Mouse (Mus musculus): ENCODE data around the gene Cxcl2. TPM values are rescaled to one million over a fixed set of nuclear protein-coding genes. Genes with fewer than 3 reads are reported as not detected.

The Cxcl2 gene
- polyA plus RNA-seq, 1 experiment from 2014 or later: not detected

GRCm38 (mm10) chr5:90879307-90880014 lies 24.2 kb upstream of the Cxcl2 start:
- no peak overlapping the region for H3K4me3 ChIP-seq
- no peaks in the 10 kb centered on the region for H3K36me3 ChIP-seq
- H3K4me2 ChIP-seq: no peak overlapping the region
- no peaks in the 10 kb centered on the region for H3K4me1 ChIP-seq
- H3K9me3 ChIP-seq: no peaks in the 10 kb centered on the region
- no peak for ATAC-seq (ENCODE audit: insufficient number of reproducible peaks, low FRiP score, low TSS enrichment, low read depth)
- no peak overlapping the region for H3K9ac ChIP-seq
- H3K27ac ChIP-seq: no peak overlapping the region
- no peaks in the 10 kb centered on the region for H3K27me3 ChIP-seq
- WGBS: 66% methylated on average over 3 of the region's 3 CpGs

GRCm38 (mm10) chr5:90880335-90880850 lies 23.3 kb upstream of the Cxcl2 start:
- Histone ChIP-seq H3K9ac (no peak overlapping the region), H3K4me3 (no peak overlapping the region), H3K4me2 (no peak overlapping the region), H3K27ac (no peak overlapping the region), H3K36me3 (no peaks in the 10 kb centered on the region), H3K4me1 (no peaks in the 10 kb centered on the region), H3K9me3 (no peaks in the 10 kb centered on the region), H3K27me3 (no peaks in the 10 kb centered on the region)
- 81% methylated on average over 7 of the region's 7 CpGs for WGBS
- ATAC-seq (ENCODE audit: insufficient number of reproducible peaks, low FRiP score, low TSS enrichment, low read depth): no peak

- Histone ChIP-seq H3K9ac (no peak overlapping the region), H3K4me3 (no peak overlapping the region), H3K27me3 (no peaks in the 10 kb centered on the region), H3K4me2 (no peak overlapping the region), H3K27ac (no peak overlapping the region), H3K4me1 (no peaks in the 10 kb centered on the region), H3K36me3 (no peaks in the 10 kb centered on the region), H3K9me3 (no peaks in the 10 kb centered on the region)
- 80% methylated on average over 4 of the region's 4 CpGs for WGBS
- ATAC-seq (ENCODE audit: insufficient number of reproducible peaks, low FRiP score, low TSS enrichment, low read depth): no peak
Observed at GRCm38 (mm10) chr5:90881021-90881420, 22.6 kb upstream of the Cxcl2 start.

GRCm38 (mm10) chr5:90881682-90882081 lies 22.0 kb upstream of the Cxcl2 start:
- ATAC-seq (ENCODE audit: insufficient number of reproducible peaks, low FRiP score, low TSS enrichment, low read depth): no peak

GRCm38 (mm10) chr5:90882146-90882545 lies 21.5 kb upstream of the Cxcl2 start:
- no peak overlapping the region for H3K4me2 ChIP-seq
- H3K4me3 ChIP-seq: no peak overlapping the region
- WGBS: 84% methylated on average over 5 of the region's 5 CpGs
- H3K9me3 ChIP-seq: no peaks in the 10 kb centered on the region
- ATAC-seq (ENCODE audit: insufficient number of reproducible peaks, low FRiP score, low TSS enrichment, low read depth): no peak
- no peak overlapping the region for H3K27ac ChIP-seq
- no peaks in the 10 kb centered on the region for H3K36me3 ChIP-seq
- no peak overlapping the region for H3K9ac ChIP-seq
- no peaks in the 10 kb centered on the region for H3K27me3 ChIP-seq
- no peaks in the 10 kb centered on the region for H3K4me1 ChIP-seq

More at GRCm38 (mm10) chr5:90881682-90882081, 22.0 kb upstream of the Cxcl2 start:
- H3K27ac ChIP-seq: no peak overlapping the region
- H3K4me3 ChIP-seq: no peak overlapping the region
- H3K36me3 ChIP-seq: no peaks in the 10 kb centered on the region
- 93% methylated on average over 5 of the region's 5 CpGs for WGBS
- H3K9ac ChIP-seq: no peak overlapping the region
- no peaks in the 10 kb centered on the region for H3K27me3 ChIP-seq
- H3K9me3 ChIP-seq: no peaks in the 10 kb centered on the region
- H3K4me1 ChIP-seq: no peaks in the 10 kb centered on the region
- H3K4me2 ChIP-seq: no peak overlapping the region

GRCm38 (mm10) chr5:90884628-90885242 lies 18.9 kb upstream of the Cxcl2 start:
- no peaks in the 10 kb centered on the region for H3K27me3 ChIP-seq
- no peak overlapping the region for H3K4me3 ChIP-seq
- no peak overlapping the region for H3K27ac ChIP-seq
- no peaks in the 10 kb centered on the region for H3K9me3 ChIP-seq
- 48% methylated on average over 2 of the region's 2 CpGs for WGBS
- no peaks in the 10 kb centered on the region for H3K36me3 ChIP-seq
- H3K4me2 ChIP-seq: no peak overlapping the region
- H3K4me1 ChIP-seq: no peaks in the 10 kb centered on the region
- ATAC-seq (ENCODE audit: insufficient number of reproducible peaks, low FRiP score, low TSS enrichment, low read depth): no peak
- H3K9ac ChIP-seq: no peak overlapping the region

GRCm38 (mm10) chr5:90888661-90889060 lies 15.0 kb upstream of the Cxcl2 start:
- peaks cover 12% of the 10 kb centered on the region for H3K4me1 ChIP-seq
- H3K27me3 ChIP-seq: 0 out of 2 replicates have a peak, but pooled peaks cover 5% of the 10 kb centered on the region
- 77% methylated on average over 5 of the region's 5 CpGs for WGBS
- no peak overlapping the region for H3K4me3 ChIP-seq
- ATAC-seq (ENCODE audit: insufficient number of reproducible peaks, low FRiP score, low TSS enrichment, low read depth): no peak
- no peak overlapping the region for H3K4me2 ChIP-seq
- no peaks in the 10 kb centered on the region for H3K9me3 ChIP-seq
- H3K9ac ChIP-seq: no peak overlapping the region
- H3K36me3 ChIP-seq: no peaks in the 10 kb centered on the region
- H3K27ac ChIP-seq: no peak overlapping the region

- Histone ChIP-seq H3K9me3 (no peaks in the 10 kb centered on the region), H3K27ac (peak within 1 kb of the TSS; percentile 62; the same call in 1 of the 2 replicates), H3K9ac (peak within 1 kb of the TSS; percentile 37; the same call in 1 of the 2 replicates), H3K4me2 (peak within 1 kb of the TSS; percentile 82), H3K4me3 (peak within 1 kb of the TSS; percentile 48), H3K27me3 (0 out of 2 replicates have a peak, but pooled peaks cover 5% of the 10 kb centered on the region), H3K4me1 (peaks cover 12% of the 10 kb centered on the region), H3K36me3 (no peaks in the 10 kb centered on the region)
- 6% methylated on average over 30 of the region's 30 CpGs for WGBS
- ATAC-seq (ENCODE audit: insufficient number of reproducible peaks, low FRiP score, low TSS enrichment, low read depth): peak; percentile 82
Observed at GRCm38 (mm10) chr5:90890519-90891463, 12.9 kb upstream of the Cxcl2 start, which contains the start of gene Cxcl1. Gene Cxcl1 (plus strand): TSS chr5:90891241.

- Histone ChIP-seq H3K27me3 (0 out of 2 replicates have a peak, but pooled peaks cover 5% of the 10 kb centered on the region), H3K4me2 (peak overlapping the region; percentile 82), H3K9me3 (no peaks in the 10 kb centered on the region), H3K9ac (peak overlapping the region; percentile 37; the same call in 1 of the 2 replicates), H3K4me1 (peaks cover 12% of the 10 kb centered on the region), H3K36me3 (no peaks in the 10 kb centered on the region), H3K4me3 (peak overlapping the region; percentile 48), H3K27ac (peak overlapping the region; percentile 62; the same call in 1 of the 2 replicates)
- WGBS: 22% methylated on average over 10 of the region's 10 CpGs
- no peak; the same call in 1 of the 2 replicates for ATAC-seq (ENCODE audit: insufficient number of reproducible peaks, low FRiP score, low TSS enrichment, low read depth)
Observed at GRCm38 (mm10) chr5:90891464-90891813, 12.2 kb upstream of the Cxcl2 start.

GRCm38 (mm10) chr5:90894231-90894630 lies 9.4 kb upstream of the Cxcl2 start:
- WGBS: 62% methylated on average over 8 of the region's 8 CpGs
- no peak for ATAC-seq (ENCODE audit: insufficient number of reproducible peaks, low FRiP score, low TSS enrichment, low read depth)
- no peaks in the 10 kb centered on the region for H3K9me3 ChIP-seq

GRCm38 (mm10) chr5:90897429-90897828 lies 6.2 kb upstream of the Cxcl2 start:
- ATAC-seq (ENCODE audit: insufficient number of reproducible peaks, low FRiP score, low TSS enrichment, low read depth): no peak

More at GRCm38 (mm10) chr5:90894231-90894630, 9.4 kb upstream of the Cxcl2 start:
- Histone ChIP-seq H3K36me3 (no peaks in the 10 kb centered on the region), H3K4me3 (no peak overlapping the region), H3K4me2 (no peak overlapping the region), H3K4me1 (peaks cover 12% of the 10 kb centered on the region), H3K9ac (no peak overlapping the region), H3K27ac (no peak overlapping the region), H3K27me3 (0 out of 2 replicates have a peak, but pooled peaks cover 5% of the 10 kb centered on the region)

More at GRCm38 (mm10) chr5:90897429-90897828, 6.2 kb upstream of the Cxcl2 start:
- no peak overlapping the region for H3K4me3 ChIP-seq
- no peak overlapping the region for H3K4me2 ChIP-seq
- 67% methylated on average over 3 of the region's 3 CpGs for WGBS
- no peaks in the 10 kb centered on the region for H3K9me3 ChIP-seq
- H3K36me3 ChIP-seq: no peaks in the 10 kb centered on the region
- H3K4me1 ChIP-seq: peaks cover 9% of the 10 kb centered on the region; the same call in 1 of the 2 replicates
- H3K27ac ChIP-seq: no peak overlapping the region
- H3K27me3 ChIP-seq: no peaks in the 10 kb centered on the region
- H3K9ac ChIP-seq: no peak overlapping the region

All from limb, embryonic 15.5 days (tissue).